Mouse (Mus musculus): ENCODE results near the gene Olfr15. TPM values are rescaled to one million over a fixed set of nuclear protein-coding genes. Genes with fewer than 3 reads are reported as not detected.
A peak's percentile ranks its signal among the peaks of the same experiment; 100 is the strongest.

The Olfr15 gene
- polyA plus RNA-seq, 1 experiment from 2014 or later, result not detected

DNA sequence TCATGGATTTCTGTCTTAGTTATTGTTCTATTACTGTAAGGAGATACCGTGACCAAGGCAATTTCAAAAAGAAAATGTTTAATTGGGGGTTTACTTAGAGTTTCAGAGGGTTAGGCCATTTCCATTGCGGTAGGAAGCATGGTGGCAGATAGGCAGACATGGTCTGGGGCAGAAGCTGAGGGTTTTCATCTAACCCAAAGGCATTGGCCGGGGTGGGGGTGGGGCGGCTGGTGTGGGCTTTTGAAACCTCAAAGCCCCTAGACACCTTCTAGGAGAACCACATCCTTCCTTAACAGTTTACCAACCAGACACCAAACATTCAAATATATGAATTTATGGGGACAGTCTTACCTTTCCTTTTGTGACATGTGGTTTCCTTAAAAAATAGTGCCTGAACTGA lies 28.6 kb downstream of the Olfr15 start:
- 94% methylated on average over 4 of the region's 4 CpGs for WGBS
- no peak for TF ChIP-seq CTCF (IDR thresholded peaks at IDR 0.05; ENCODE audit: low read depth)
- Histone ChIP-seq H3K27ac (ENCODE audit: low read depth, low read length) (no peak overlapping the region), H3K4me1 (replicated peaks; ENCODE audit: control insufficient read depth, insufficient read depth, low read length) (no peaks in the 10 kb centered on the region), H3K36me3 (ENCODE audit: control insufficient read depth, insufficient read depth) (peaks cover 14% of the 10 kb centered on the region), H3K27me3 (replicated peaks; ENCODE audit: control insufficient read depth, insufficient read depth, low read length) (no peaks in the 10 kb centered on the region), H3K9ac (ENCODE audit: low read depth, low read length) (no peak overlapping the region), H3K9me3 (ENCODE audit: control insufficient read depth) (no peaks in the 10 kb centered on the region), H3K4me3 (ENCODE audit: low read depth, low read length) (no peak overlapping the region), H3K4me2 (replicated peaks; ENCODE audit: low read depth) (no peak overlapping the region)
- ATAC-seq, result no peak

DNA sequence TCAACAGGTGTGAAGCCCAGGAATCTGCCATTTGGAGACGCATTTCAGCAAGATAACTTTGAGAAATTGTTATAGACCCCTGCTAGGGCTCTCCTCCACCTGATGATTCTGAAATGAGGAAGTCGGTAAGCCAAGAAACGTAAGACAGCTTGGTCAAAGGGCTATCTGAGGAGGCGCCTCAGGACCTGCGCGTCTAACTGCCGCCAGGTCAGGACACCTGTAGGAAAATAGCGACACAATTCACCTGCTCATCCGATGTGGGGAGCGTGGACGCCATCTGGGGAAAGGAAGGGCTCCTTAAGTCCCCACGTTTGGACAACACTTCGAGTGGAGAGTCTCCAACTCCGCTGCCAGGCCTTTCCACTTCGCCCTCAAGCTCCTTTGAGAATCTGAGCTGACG lies 41.1 kb downstream of the Olfr15 start:
- Histone ChIP-seq H3K27me3 (replicated peaks; ENCODE audit: control insufficient read depth, insufficient read depth, low read length) (no peaks in the 10 kb centered on the region), H3K9me3 (ENCODE audit: control insufficient read depth) (no peaks in the 10 kb centered on the region), H3K4me2 (replicated peaks; ENCODE audit: low read depth) (peak overlapping the region; percentile 90), H3K36me3 (ENCODE audit: control insufficient read depth, insufficient read depth) (peaks cover 8% of the 10 kb centered on the region; the same call in 1 of the 2 replicates), H3K9ac (ENCODE audit: low read depth, low read length) (peak overlapping the region; percentile 40), H3K4me1 (replicated peaks; ENCODE audit: control insufficient read depth, insufficient read depth, low read length) (no peaks in the 10 kb centered on the region; the same call in 1 of the 2 replicates), H3K4me3 (ENCODE audit: low read depth, low read length) (peak overlapping the region; percentile 52), H3K27ac (ENCODE audit: low read depth, low read length) (0 out of 2 replicates have a peak overlapping the region, but pooled peaks have one; percentile 60)
- ATAC-seq, result peak; percentile 57
- no peak for TF ChIP-seq CTCF (IDR thresholded peaks at IDR 0.05; ENCODE audit: low read depth)
- 2% methylated on average over 16 of the region's 16 CpGs for WGBS

DNA sequence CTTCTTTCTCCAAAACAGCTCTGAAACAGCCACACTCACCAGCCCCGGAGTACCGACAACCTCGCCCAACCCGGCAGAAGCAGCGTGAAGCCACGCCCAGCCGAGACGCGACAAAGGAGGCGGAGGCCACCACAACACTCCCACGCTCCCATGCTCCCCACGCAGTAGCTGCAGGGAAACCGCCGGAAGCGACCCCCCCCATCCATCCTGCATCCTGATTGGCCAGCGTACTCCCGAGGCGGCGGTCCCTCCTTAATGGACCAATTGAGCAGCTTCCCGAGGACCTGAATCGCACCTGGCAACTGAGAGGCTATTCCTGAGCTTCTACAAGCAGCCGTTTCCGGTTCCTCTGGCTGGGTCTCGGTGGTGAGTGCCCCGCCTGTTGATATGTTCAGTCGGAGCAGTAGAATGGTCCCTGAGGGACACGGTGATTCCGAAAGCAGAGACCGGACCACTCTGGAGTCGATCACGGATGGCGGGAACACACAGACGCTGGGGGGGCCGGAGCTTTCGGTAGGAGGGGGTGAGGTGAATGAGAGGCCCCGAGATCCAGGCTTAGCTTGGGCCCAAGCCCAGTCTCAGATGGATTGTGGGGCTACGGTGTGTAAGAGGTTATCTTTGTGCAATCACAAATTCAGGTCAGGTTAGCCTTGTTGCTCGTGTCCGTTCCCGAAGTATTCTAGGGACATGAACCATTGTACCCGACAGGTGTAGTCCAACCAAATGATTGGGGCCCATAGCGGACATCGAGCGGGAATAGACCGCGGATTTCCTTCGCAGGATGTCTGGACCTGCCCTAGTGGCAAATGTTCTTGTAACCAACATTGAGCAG lies 41.8 kb downstream of the Olfr15 start, which contains the start of gene Naa60:
TSS of gene Naa60 (plus strand) at position 160 of the 832 bp plus-strand sequence.
- H3K9me3 ChIP-seq (ENCODE audit: control insufficient read depth), result no peaks in the 10 kb centered on the region
- peaks cover 5% of the 10 kb centered on the region; the same call in 1 of the 2 replicates for H3K36me3 ChIP-seq (ENCODE audit: control insufficient read depth, insufficient read depth)
- 0 out of 2 replicates have a peak within 1 kb of the TSS, but pooled peaks have one; percentile 60 for H3K27ac ChIP-seq (ENCODE audit: low read depth, low read length)
- ATAC-seq, result peak; percentile 99
- 0 out of 2 replicates have a peak, but pooled peaks have one; percentile 6 for TF ChIP-seq CTCF (IDR thresholded peaks at IDR 0.05; ENCODE audit: low read depth)
- peak within 1 kb of the TSS; percentile 52 for H3K4me3 ChIP-seq (ENCODE audit: low read depth, low read length)
- no peaks in the 10 kb centered on the region; the same call in 1 of the 2 replicates for H3K4me1 ChIP-seq (replicated peaks; ENCODE audit: control insufficient read depth, insufficient read depth, low read length)
- H3K27me3 ChIP-seq (replicated peaks; ENCODE audit: control insufficient read depth, insufficient read depth, low read length), result no peaks in the 10 kb centered on the region
- H3K4me2 ChIP-seq (replicated peaks; ENCODE audit: low read depth), result peak within 1 kb of the TSS; percentile 90
- WGBS, result 3% methylated on average over 47 of the region's 47 CpGs
- H3K9ac ChIP-seq (ENCODE audit: low read depth, low read length), result peak within 1 kb of the TSS; percentile 40

DNA sequence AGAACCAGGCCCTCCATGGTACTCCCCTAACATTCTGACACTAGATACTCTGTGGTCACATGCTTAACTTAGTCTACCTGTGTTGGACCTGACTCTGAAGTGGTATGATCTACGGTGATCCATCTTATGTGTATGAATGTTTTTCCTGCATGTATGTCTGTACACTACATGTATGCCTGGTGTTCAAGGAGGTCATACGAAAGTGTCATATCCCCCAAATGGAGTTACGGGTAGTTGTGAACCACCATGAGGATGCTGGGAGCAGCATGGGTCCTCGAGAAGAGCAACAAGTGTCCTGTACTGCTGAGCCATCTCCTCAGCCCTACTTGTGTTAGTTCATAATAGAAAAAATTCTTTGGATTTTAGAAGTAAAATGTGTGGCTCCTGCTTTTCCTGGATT lies 45.7 kb downstream of the Olfr15 start:
- H3K4me3 ChIP-seq (ENCODE audit: low read depth, low read length), result no peak overlapping the region
- 91% methylated on average over 4 of the region's 4 CpGs for WGBS

DNA sequence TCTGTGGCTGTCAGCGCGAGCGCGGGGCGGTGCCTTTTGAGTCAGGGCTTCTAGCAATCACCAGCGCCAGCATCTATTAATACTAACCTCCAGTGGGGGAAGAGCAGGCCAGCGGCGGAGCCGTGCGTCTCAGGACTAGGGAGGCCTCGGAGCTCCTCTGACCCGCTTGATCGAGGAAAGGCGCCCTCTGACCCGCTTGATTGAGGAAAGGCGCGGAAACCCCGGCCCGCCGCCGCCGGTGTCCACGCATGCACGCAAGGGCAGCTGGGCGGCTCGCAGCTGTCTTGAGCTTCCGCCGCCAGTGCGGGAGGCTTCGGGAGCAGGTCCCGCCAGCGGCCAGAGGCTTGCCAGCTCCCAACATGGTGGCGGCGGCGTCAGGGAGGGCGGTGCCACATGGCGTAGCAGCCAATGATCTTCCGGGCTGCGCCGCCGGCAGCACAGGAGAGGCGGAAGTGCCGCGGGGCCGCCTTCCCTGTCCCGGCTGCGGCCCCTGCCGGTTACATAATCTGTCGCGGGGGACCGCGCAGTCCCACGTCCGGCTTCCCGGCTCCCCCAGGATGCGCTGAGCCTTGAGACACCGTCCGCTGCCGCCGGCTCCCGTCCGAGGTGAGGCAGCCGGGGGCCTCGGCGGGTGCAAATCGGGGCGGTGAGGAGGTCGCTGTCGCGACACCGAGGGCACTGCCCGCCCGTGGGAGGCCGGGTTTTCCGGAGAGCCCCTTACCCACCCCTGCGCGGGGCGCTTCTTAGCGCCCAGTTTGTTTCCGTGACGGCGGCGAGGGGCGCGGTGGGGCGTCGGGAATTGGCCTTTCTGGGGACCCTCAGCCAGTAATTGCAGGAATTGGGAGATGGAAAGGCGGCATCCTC lies 53.8 kb downstream of the Olfr15 start, which contains the start of the genes Zfp597 and Gm20695:
TSS of gene Zfp597 (minus strand) at position 361 of the 864 bp plus-strand sequence.
TSS of gene Gm20695 (plus strand) at position 448 of the 864 bp plus-strand sequence.
- H3K4me1 ChIP-seq (replicated peaks; ENCODE audit: control insufficient read depth, insufficient read depth, low read length), result no peaks in the 10 kb centered on the region; the same call in 1 of the 2 replicates
- H3K9me3 ChIP-seq (ENCODE audit: control insufficient read depth), result no peaks in the 10 kb centered on the region
- 0 out of 2 replicates have a peak, but pooled peaks cover 6% of the 10 kb centered on the region for H3K36me3 ChIP-seq (ENCODE audit: control insufficient read depth, insufficient read depth)
- peak; percentile 99 for ATAC-seq
- under 1% methylated on average over 88 of the region's 88 CpGs for WGBS
- TF ChIP-seq CTCF (IDR thresholded peaks at IDR 0.05; ENCODE audit: low read depth), result peak; percentile 68
- peak within 1 kb of the TSS; percentile 88 for H3K4me2 ChIP-seq (replicated peaks; ENCODE audit: low read depth)
- no peaks in the 10 kb centered on the region for H3K27me3 ChIP-seq (replicated peaks; ENCODE audit: control insufficient read depth, insufficient read depth, low read length)
- H3K9ac ChIP-seq (ENCODE audit: low read depth, low read length), result peak within 1 kb of the TSS; percentile 76
- H3K4me3 ChIP-seq (ENCODE audit: low read depth, low read length), result peak within 1 kb of the TSS; percentile 98
- peak within 1 kb of the TSS; percentile 91 for H3K27ac ChIP-seq (ENCODE audit: low read depth, low read length)

More for the DNA sequence above, 45.7 kb downstream of the Olfr15 start:
- Histone ChIP-seq H3K4me2 (replicated peaks; ENCODE audit: low read depth) (no peak overlapping the region), H3K9ac (ENCODE audit: low read depth, low read length) (no peak overlapping the region), H3K36me3 (ENCODE audit: control insufficient read depth, insufficient read depth) (no peaks in the 10 kb centered on the region), H3K9me3 (ENCODE audit: control insufficient read depth) (no peaks in the 10 kb centered on the region), H3K4me1 (replicated peaks; ENCODE audit: control insufficient read depth, insufficient read depth, low read length) (no peaks in the 10 kb centered on the region; the same call in 1 of the 2 replicates), H3K27me3 (replicated peaks; ENCODE audit: control insufficient read depth, insufficient read depth, low read length) (no peaks in the 10 kb centered on the region), H3K27ac (ENCODE audit: low read depth, low read length) (no peak overlapping the region)
- no peak for TF ChIP-seq CTCF (IDR thresholded peaks at IDR 0.05; ENCODE audit: low read depth)
- no peak for ATAC-seq
